Mouse (Mus musculus) CH12.LX (cell line): Measurements from ENCODE around the gene Itga4.

ENCODE experiments used
- CHD2 ChIP-seq: IDR thresholded peaks from 2 replicates; pipeline ENCODE4 v1.6.1; 2011; ENCODE audit warnings: low read length, improper control_type of control experiment
- CTCF ChIP-seq, 2 experiments: IDR thresholded peaks in 1 of 2; conservative IDR thresholded peaks in 1 of 2; 2 replicates each; pipeline ENCODE4 v1.5.1; 2011 to 2012; ENCODE audit warnings: low read depth in 2 of 2, low read length in 2 of 2, improper control_type of control experiment in 1 of 2, inconsistent platforms in 1 of 2, mild to moderate bottlenecking in 1 of 2, moderate library complexity in 1 of 2
- EP300 ChIP-seq: IDR thresholded peaks from 2 replicates; pipeline ENCODE4 v1.6.1; 2011; ENCODE audit warnings: low read length, improper control_type of control experiment
- ETS1 ChIP-seq: conservative IDR thresholded peaks from 2 replicates; pipeline ENCODE4 v1.6.1; 2012; ENCODE audit warnings: low read depth, mild to moderate bottlenecking, inconsistent platforms, low read length, improper control_type of control experiment, moderate library complexity
- IRF4 ChIP-seq: IDR thresholded peaks from 2 replicates; pipeline ENCODE4 v1.6.1; 2014; ENCODE audit warnings: low read depth, mild to moderate bottlenecking, inconsistent platforms, low read length, improper control_type of control experiment
- MAFK ChIP-seq: IDR thresholded peaks from 2 replicates; pipeline ENCODE4 v1.6.1; 2011; ENCODE audit warnings: low read length, improper control_type of control experiment; ENCODE audit not compliant: insufficient replicate concordance
- POLR2A ChIP-seq: IDR thresholded peaks from 2 replicates; pipeline ENCODE4 v1.6.1; 2011; ENCODE audit warnings: low read depth, mild to moderate bottlenecking, improper control_type of control experiment, low read length
- SMC3 ChIP-seq: IDR thresholded peaks from 2 replicates; pipeline ENCODE4 v1.6.1; 2011; ENCODE audit warnings: low read depth, low read length, improper control_type of control experiment
- TCF12 ChIP-seq: IDR thresholded peaks from 2 replicates; pipeline ENCODE4 v1.6.1; 2014; ENCODE audit warnings: low read depth, mild to moderate bottlenecking, inconsistent platforms, low read length, improper control_type of control experiment
- USF2 ChIP-seq: conservative IDR thresholded peaks from 2 replicates; pipeline ENCODE4 v1.6.1; 2011; ENCODE audit warnings: low read depth, low read length, improper control_type of control experiment

GRCm38 (mm10) chr2:79354773-79355172 lies 99.5 kb downstream of the Itga4 start:
- TF ChIP-seq CHD2, result no peak
- no peak for TF ChIP-seq MAFK
- no peak for TF ChIP-seq CTCF (conservative IDR thresholded peaks at IDR 0.05 in 1 of 2, IDR thresholded peaks at IDR 0.05 in 1 of 2; ENCODE audit: low read depth in 2 of 2, low read length in 2 of 2)
- TF ChIP-seq POLR2A, result no peak
- no peak for TF ChIP-seq TCF12
- TF ChIP-seq IRF4, result no peak
- no peak for TF ChIP-seq USF2
- no peak for TF ChIP-seq EP300
- TF ChIP-seq ETS1, result no peak
- TF ChIP-seq SMC3, result no peak
